Mouse (Mus musculus) heart, postnatal 0 days (tissue): Measurements from ENCODE around the gene Gm48552. TPM values are rescaled to one million over a fixed set of nuclear protein-coding genes. Genes with fewer than 3 reads are reported as not detected.

Source experiments
- ATAC-seq: fragments of 200-750 bp; cut with Nextera tagmentation; 2 replicates; pipeline ENCODE4 v1.8.0; 2017; ENCODE audit warnings: low read depth, moderate number of reproducible peaks, moderate library complexity; ENCODE audit not compliant: insufficient read depth
- DNase-seq: peaks from one replicate; pipeline ENCODE4 v3.0.0-alpha.2; 2016; ENCODE audit warnings: low spot score
- H3K27ac ChIP-seq: fragments of 300-500 bp; sonication (generic); 2 replicates; pipeline ENCODE4 v1.5.1; 2014; ENCODE audit warnings: low read depth, mild to moderate bottlenecking
- H3K27me3 ChIP-seq: fragments of 300-500 bp; sonication (generic); 2 replicates; pipeline ENCODE4 v1.6.1; 2014; ENCODE audit warnings: low read length, mixed read lengths; ENCODE audit not compliant: control insufficient read depth, insufficient read depth
- H3K36me3 ChIP-seq: fragments of 300-500 bp; sonication (generic); replicated peaks from 2 replicates; pipeline ENCODE4 v1.6.1; 2014; ENCODE audit warnings: low read length, mixed read lengths; ENCODE audit not compliant: control insufficient read depth, insufficient read depth
- H3K4me1 ChIP-seq: fragments of 300-500 bp; sonication (generic); 2 replicates; pipeline ENCODE4 v1.6.1; 2014; ENCODE audit warnings: antibody characterized with exemption; ENCODE audit not compliant: control insufficient read depth, insufficient read depth
- H3K4me2 ChIP-seq: fragments of 300-500 bp; sonication (generic); 2 replicates; pipeline ENCODE4 v1.6.1; 2014; ENCODE audit warnings: low read depth, mild to moderate bottlenecking, low read length, moderate library complexity
- H3K4me3 ChIP-seq: fragments of 300-500 bp; sonication (generic); 2 replicates; pipeline ENCODE4 v1.5.1; 2014; ENCODE audit warnings: low read depth, low read length
- H3K9ac ChIP-seq: fragments of 300-500 bp; sonication (generic); replicated peaks from 2 replicates; pipeline ENCODE4 v1.6.1; 2014; ENCODE audit warnings: low read depth, low read length, mixed read lengths
- H3K9me3 ChIP-seq: fragments of 300-500 bp; sonication (generic); replicated peaks from 2 replicates; pipeline ENCODE4 v1.6.1; 2016; ENCODE audit warnings: low read length; ENCODE audit not compliant: control insufficient read depth
- CTCF ChIP-seq: IDR thresholded peaks from 2 replicates; pipeline ENCODE4 v1.5.1; 2016; ENCODE audit warnings: antibody characterized with exemption, control low read depth, low read depth
- EP300 ChIP-seq: IDR thresholded peaks from 2 replicates; pipeline ENCODE4 v1.6.1; 2016; ENCODE audit warnings: antibody characterized with exemption, low read depth
- WGBS: fragments of 180-500 bp; shearing (Covaris S2); extraction: QIAGEN DNeasy Blood & Tissue Kit; methylation state at CpG from one replicate; pipeline ENCODE4 v1.1.7; 2014; 5-methylcytosine and 5-hydroxymethylcytosine counted together
- polyA plus RNA-seq: library from polyadenylated mRNA; unstranded; fragments of >200 nt; fragmentation: Nextera tagmentation; extraction: Ambion mirVana; gene quantifications from 2 replicates; pipeline ENCODE4 v1.2.1, GENCODE M21; 2015
- total RNA-seq: library from RNA; depleted of rRNA; stranded (reverse); fragments of >200 nt; gene quantifications from 2 replicates; pipeline ENCODE4 v1.2.3, GENCODE M21; 2014; ENCODE audit warnings: low replicate concordance

Gm48552 gene
- total and polyA plus RNA-seq, 2 experiments from 2014 or later, result 0.45 TPM; not detected in 1

- peak; percentile 83 for ATAC-seq
Measured at GRCm38 (mm10) chr10:81363436-81364346, 25.1 kb upstream of the Gm48552 start.

GRCm38 (mm10) chr10:81364666-81365065, 24.1 kb upstream of the Gm48552 start:
- H3K4me1 ChIP-seq, result peaks cover 31% of the 10 kb centered on the region
- DNase-seq, result no peak
- WGBS, result 8% methylated on average over 28 of the region's 28 CpGs

More at GRCm38 (mm10) chr10:81363436-81364346, 25.1 kb upstream of the Gm48552 start:
- H3K27me3 ChIP-seq, result peaks cover 3% of the 10 kb centered on the region; the same call in 1 of the 2 replicates
- peak; percentile 86 for DNase-seq
- H3K9me3 ChIP-seq, result no peaks in the 10 kb centered on the region
- H3K4me3 ChIP-seq, result peak overlapping the region; percentile 41
- WGBS, result 9% methylated on average over 50 of the region's 54 CpGs
- peak overlapping the region; percentile 68 for H3K4me2 ChIP-seq
- peak overlapping the region; percentile 82 for H3K27ac ChIP-seq
- H3K9ac ChIP-seq, result peak overlapping the region; percentile 51; the same call in 1 of the 2 replicates
- H3K36me3 ChIP-seq, result peaks cover 32% of the 10 kb centered on the region
- peaks cover 34% of the 10 kb centered on the region for H3K4me1 ChIP-seq
- TF ChIP-seq EP300, result no peak
- no peak for TF ChIP-seq CTCF

GRCm38 (mm10) chr10:81365073-81365472, 23.7 kb upstream of the Gm48552 start:
- no peak overlapping the region for H3K27ac ChIP-seq
- 42% methylated on average over 4 of the region's 4 CpGs for WGBS
- H3K4me3 ChIP-seq, result no peak overlapping the region
- H3K4me2 ChIP-seq, result peak overlapping the region; percentile 68; the same call in 1 of the 2 replicates
- H3K27me3 ChIP-seq, result peaks cover 3% of the 10 kb centered on the region; the same call in 1 of the 2 replicates
- DNase-seq (no peak), ATAC-seq (no peak)
- no peaks in the 10 kb centered on the region for H3K9me3 ChIP-seq
- TF ChIP-seq EP300, result peak; percentile 54; the same call in 1 of the 2 replicates
- no peak for TF ChIP-seq CTCF
- peaks cover 46% of the 10 kb centered on the region for H3K36me3 ChIP-seq
- H3K9ac ChIP-seq, result no peak overlapping the region
- H3K4me1 ChIP-seq, result peaks cover 31% of the 10 kb centered on the region

More at GRCm38 (mm10) chr10:81364666-81365065, 24.1 kb upstream of the Gm48552 start:
- Histone ChIP-seq H3K4me2 (peak overlapping the region; percentile 68), H3K9me3 (no peaks in the 10 kb centered on the region), H3K9ac (peak overlapping the region; percentile 51; the same call in 1 of the 2 replicates), H3K36me3 (peaks cover 42% of the 10 kb centered on the region), H3K4me3 (peak overlapping the region; percentile 41), H3K27ac (no peak overlapping the region), H3K27me3 (peaks cover 3% of the 10 kb centered on the region; the same call in 1 of the 2 replicates)
- TF ChIP-seq CTCF (no peak), EP300 (no peak)
- no peak for ATAC-seq

- no peak for DNase-seq
Measured at GRCm38 (mm10) chr10:81365672-81366476, 22.9 kb upstream of the Gm48552 start, which contains the start of gene 4930404N11Rik. Gene 4930404N11Rik (minus strand): TSS chr10:81365816.

More at GRCm38 (mm10) chr10:81365672-81366476, 22.9 kb upstream of the Gm48552 start, which contains the start of gene 4930404N11Rik:
- peak within 1 kb of the TSS; percentile 68 for H3K4me2 ChIP-seq
- ATAC-seq, result no peak
- 31% methylated on average over 12 of the region's 12 CpGs for WGBS
- H3K27ac ChIP-seq, result no peak within 1 kb of the TSS
- H3K36me3 ChIP-seq, result peaks cover 53% of the 10 kb centered on the region
- peaks cover 3% of the 10 kb centered on the region; the same call in 1 of the 2 replicates for H3K27me3 ChIP-seq
- H3K4me1 ChIP-seq, result peaks cover 31% of the 10 kb centered on the region
- H3K9ac ChIP-seq, result 0 out of 2 replicates have a peak within 1 kb of the TSS, but pooled peaks have one; percentile 51
- H3K4me3 ChIP-seq, result peak within 1 kb of the TSS; percentile 41
- no peaks in the 10 kb centered on the region for H3K9me3 ChIP-seq
- TF ChIP-seq EP300 (no peak), CTCF (no peak)
